Mouse (Mus musculus): Measurements from ENCODE around the gene Drc1. TPM values are rescaled to one million over a fixed set of nuclear protein-coding genes. Genes with fewer than 3 reads are reported as not detected.

Gene Drc1
- polyA plus RNA-seq, 1 experiment from 2014 or later = 1.2 TPM

DNA sequence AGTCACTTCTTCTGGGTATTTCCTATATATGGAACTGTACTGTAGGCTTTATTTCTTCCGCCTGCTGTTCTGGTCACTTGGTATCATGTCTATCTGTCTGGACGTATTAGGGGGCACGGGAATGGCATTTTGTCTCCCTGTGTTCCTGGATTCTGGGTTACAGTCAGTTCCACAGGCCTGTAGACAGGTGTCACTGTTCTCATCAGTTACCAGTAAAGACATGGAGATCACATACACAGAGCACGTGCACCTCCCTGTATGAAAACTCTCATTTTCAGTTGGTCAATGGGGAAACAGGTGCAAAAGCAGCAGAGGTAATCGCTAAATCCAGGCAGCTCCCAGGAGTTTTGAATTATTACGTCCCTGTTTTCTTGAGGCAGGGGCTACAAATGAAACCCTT lies 106.5 kb downstream of the Drc1 start:
- Histone ChIP-seq H3K36me3 (no peaks in the 10 kb centered on the region), H3K27ac (no peak overlapping the region), H3K9ac (no peak overlapping the region), H3K4me1 (no peaks in the 10 kb centered on the region), H3K4me2 (replicated peaks) (no peak overlapping the region), H3K9me3 (no peaks in the 10 kb centered on the region), H3K27me3 (replicated peaks) (no peaks in the 10 kb centered on the region), H3K4me3 (no peak overlapping the region)
- 80% methylated on average over 6 of the region's 6 CpGs for WGBS
- no peak for ATAC-seq (ENCODE audit: low FRiP score, low read depth)

DNA sequence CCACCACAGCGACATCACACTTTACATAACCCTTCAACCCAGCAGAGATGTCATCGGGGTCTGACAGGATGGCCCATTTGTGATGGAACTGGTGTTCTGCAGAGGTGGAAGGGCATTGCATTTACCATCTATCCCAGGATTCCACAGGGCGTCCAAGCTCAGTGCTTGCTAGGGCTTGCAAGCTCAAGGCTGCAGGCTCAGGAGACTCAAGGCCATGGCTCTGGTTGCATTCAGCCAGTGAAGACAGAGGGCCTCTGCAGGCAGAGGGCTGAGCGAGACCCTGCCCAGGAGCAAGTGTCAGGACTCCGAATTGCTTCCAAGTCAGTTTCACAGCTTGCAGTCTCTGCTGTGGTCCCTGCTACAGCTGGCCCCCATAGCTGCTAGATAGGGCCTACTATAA lies 108.6 kb downstream of the Drc1 start:
- no peaks in the 10 kb centered on the region for H3K27me3 ChIP-seq (replicated peaks)
- H3K36me3 ChIP-seq = no peaks in the 10 kb centered on the region
- 86% methylated on average over 5 of the region's 5 CpGs for WGBS
- H3K4me3 ChIP-seq = no peak overlapping the region
- H3K4me2 ChIP-seq (replicated peaks) = no peak overlapping the region
- H3K27ac ChIP-seq = no peak overlapping the region
- no peak for ATAC-seq (ENCODE audit: low FRiP score, low read depth)
- H3K9ac ChIP-seq = no peak overlapping the region
- H3K9me3 ChIP-seq = no peaks in the 10 kb centered on the region
- H3K4me1 ChIP-seq = no peaks in the 10 kb centered on the region

DNA sequence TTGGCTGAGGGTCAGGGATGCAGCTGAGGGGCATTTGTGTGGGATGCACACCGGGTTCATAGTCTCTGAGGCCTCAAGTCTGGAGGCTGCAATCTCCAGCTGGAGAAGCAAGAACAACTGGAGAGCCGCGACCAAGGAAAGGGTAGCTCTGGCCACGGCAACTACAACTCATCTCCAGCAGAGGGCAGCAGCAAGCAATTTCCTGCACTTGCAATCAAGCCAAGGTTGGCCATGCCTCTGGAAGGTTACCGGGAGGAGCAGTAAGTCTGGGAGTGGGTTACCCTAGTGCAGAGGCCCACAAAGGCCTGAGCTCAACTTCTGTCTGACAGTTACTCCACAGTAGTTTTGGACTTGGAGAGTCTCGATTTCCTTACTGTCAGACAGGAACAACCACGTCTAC lies 110.3 kb downstream of the Drc1 start:
- WGBS = 28% methylated on average over 7 of the region's 7 CpGs
- no peak for ATAC-seq (ENCODE audit: low FRiP score, low read depth)

DNA sequence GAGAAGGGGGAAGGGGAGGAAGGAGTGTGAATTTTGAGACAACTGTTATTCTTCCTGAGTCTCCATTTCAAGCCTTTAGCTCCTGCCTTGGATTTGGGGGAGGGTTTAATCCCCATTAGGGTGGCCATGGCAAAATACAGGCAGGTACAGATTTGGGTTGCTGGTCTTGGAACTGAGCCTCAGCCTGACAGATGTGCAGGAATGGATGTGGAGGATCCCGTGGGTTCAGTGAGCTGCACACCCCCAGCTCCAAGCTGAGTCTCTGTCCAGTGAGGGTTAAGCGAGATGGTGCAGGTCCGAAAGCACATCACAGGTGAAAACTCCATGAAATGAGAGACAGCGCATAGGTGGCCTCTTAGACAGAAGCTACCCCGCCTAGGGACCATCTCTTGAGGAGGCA lies 119.3 kb downstream of the Drc1 start:
- H3K36me3 ChIP-seq = no peaks in the 10 kb centered on the region
- H3K9ac ChIP-seq = no peak overlapping the region
- no peak overlapping the region for H3K4me3 ChIP-seq
- no peak for ATAC-seq (ENCODE audit: low FRiP score, low read depth)
- no peak overlapping the region for H3K4me2 ChIP-seq (replicated peaks)
- no peaks in the 10 kb centered on the region for H3K9me3 ChIP-seq
- no peak overlapping the region for H3K27ac ChIP-seq
- peaks cover 2% of the 10 kb centered on the region; the same call in 1 of the 2 replicates for H3K4me1 ChIP-seq
- 83% methylated on average over 5 of the region's 5 CpGs for WGBS
- H3K27me3 ChIP-seq (replicated peaks) = no peaks in the 10 kb centered on the region

More for the DNA sequence above, 110.3 kb downstream of the Drc1 start:
- H3K9ac ChIP-seq = no peak overlapping the region
- H3K27me3 ChIP-seq (replicated peaks) = no peaks in the 10 kb centered on the region
- no peaks in the 10 kb centered on the region for H3K9me3 ChIP-seq
- no peak overlapping the region for H3K4me2 ChIP-seq (replicated peaks)
- no peaks in the 10 kb centered on the region for H3K36me3 ChIP-seq
- no peak overlapping the region for H3K4me3 ChIP-seq
- H3K4me1 ChIP-seq = no peaks in the 10 kb centered on the region
- no peak overlapping the region for H3K27ac ChIP-seq

DNA sequence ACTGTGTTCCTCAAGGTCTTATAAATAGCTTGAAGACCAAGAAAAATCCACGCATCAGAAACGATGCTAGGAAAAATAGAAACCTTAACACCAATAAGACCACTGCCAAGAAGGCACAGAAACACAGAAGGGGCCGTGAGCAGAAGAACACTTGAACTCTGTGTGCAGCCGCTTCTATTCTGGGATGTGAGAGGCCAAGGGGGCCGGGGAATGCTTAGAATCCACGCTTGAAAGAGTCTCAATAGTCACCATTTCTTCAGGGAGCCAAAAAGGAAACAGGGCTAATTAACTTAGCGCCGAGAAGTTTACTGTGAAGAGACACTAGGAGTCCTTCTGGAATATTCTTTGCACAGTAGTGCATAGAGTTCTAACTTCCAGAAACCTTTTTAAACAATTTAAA lies 120.0 kb downstream of the Drc1 start:
- Histone ChIP-seq H3K9ac (no peak overlapping the region), H3K9me3 (no peaks in the 10 kb centered on the region), H3K4me3 (no peak overlapping the region), H3K36me3 (no peaks in the 10 kb centered on the region), H3K4me1 (peaks cover 2% of the 10 kb centered on the region; the same call in 1 of the 2 replicates), H3K27ac (no peak overlapping the region), H3K4me2 (replicated peaks) (no peak overlapping the region), H3K27me3 (replicated peaks) (no peaks in the 10 kb centered on the region)
- 17% methylated on average over 8 of the region's 8 CpGs for WGBS
- no peak for ATAC-seq (ENCODE audit: low FRiP score, low read depth)

DNA sequence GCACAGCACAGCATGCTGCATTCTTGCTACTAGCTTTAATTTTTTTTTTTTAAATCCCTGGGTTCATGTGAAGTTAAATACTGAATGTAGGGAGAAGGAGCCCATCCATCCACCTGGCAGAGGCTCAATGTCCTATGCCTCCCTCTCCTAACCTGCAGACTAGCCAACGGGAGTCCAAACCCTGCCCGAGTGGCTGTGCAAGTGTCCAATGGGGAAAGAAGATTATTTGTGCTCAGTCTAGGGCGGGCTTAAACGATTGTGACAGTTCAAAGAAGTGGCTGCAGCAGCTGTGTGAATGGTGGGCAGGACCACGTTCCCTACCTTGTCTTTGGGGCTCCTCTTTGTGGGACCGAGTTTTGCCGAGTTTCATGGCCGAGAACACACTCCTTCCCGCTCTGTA lies 125.7 kb downstream of the Drc1 start:
- Histone ChIP-seq H3K4me3 (no peak overlapping the region), H3K9me3 (no peaks in the 10 kb centered on the region), H3K9ac (no peak overlapping the region), H3K27ac (no peak overlapping the region), H3K4me2 (replicated peaks) (peak overlapping the region; percentile 41; the same call in 1 of the 2 replicates), H3K4me1 (peaks cover 5% of the 10 kb centered on the region; the same call in 1 of the 2 replicates), H3K27me3 (replicated peaks) (no peaks in the 10 kb centered on the region), H3K36me3 (no peaks in the 10 kb centered on the region)
- WGBS = 15% methylated on average over 9 of the region's 9 CpGs
- ATAC-seq (ENCODE audit: low FRiP score, low read depth) = no peak

DNA sequence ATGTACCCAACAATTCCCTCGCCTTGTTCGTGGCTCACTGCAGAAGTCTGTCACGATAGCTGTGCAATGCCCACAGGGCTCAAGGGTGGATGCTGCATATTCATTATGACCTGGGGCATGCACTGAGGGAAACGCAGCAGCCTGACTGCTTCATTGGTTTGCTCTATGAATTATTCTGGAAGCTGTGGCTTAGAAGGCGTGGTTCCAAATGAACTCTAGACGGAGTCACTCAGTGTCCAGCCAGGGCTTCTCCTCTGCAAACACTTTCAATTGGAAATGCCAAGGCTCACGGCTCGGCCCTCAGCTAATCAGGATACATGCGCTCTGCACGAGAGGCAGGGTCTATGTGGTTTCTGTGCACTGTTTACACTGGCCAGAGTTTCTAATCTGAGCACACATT lies 130.3 kb downstream of the Drc1 start:
- H3K27ac ChIP-seq = no peak overlapping the region
- no peaks in the 10 kb centered on the region for H3K27me3 ChIP-seq (replicated peaks)
- H3K4me2 ChIP-seq (replicated peaks) = no peak overlapping the region
- no peaks in the 10 kb centered on the region for H3K36me3 ChIP-seq
- peaks cover 5% of the 10 kb centered on the region; the same call in 1 of the 2 replicates for H3K4me1 ChIP-seq
- no peak overlapping the region for H3K9ac ChIP-seq
- no peak for ATAC-seq (ENCODE audit: low FRiP score, low read depth)
- 65% methylated on average over 10 of the region's 10 CpGs for WGBS
- no peaks in the 10 kb centered on the region for H3K9me3 ChIP-seq
- no peak overlapping the region for H3K4me3 ChIP-seq

DNA sequence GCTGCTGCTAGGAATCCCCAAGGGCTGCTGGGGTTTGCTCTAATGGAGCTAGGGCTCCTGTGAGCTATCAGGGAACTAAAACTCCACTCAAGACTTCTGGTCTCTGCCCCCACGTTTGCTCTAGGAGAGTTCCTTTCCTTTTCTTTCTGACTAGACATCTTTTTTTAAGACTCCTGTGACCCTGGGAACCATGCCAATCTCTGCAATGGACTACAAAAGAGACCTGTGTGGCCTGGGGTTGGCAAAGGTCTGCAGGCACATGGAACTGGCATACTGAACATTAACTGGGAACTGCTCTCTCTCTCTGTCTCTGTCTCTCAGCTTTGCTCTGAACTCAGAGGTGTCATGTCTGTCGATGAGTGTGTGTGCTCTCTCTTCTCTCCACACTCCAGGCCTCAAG lies 134.2 kb downstream of the Drc1 start:
- WGBS = 74% methylated on average over 2 of the region's 2 CpGs
- H3K4me1 ChIP-seq = no peaks in the 10 kb centered on the region
- no peaks in the 10 kb centered on the region for H3K9me3 ChIP-seq
- no peak overlapping the region for H3K27ac ChIP-seq
- H3K27me3 ChIP-seq (replicated peaks) = no peaks in the 10 kb centered on the region
- no peaks in the 10 kb centered on the region for H3K36me3 ChIP-seq
- no peak overlapping the region for H3K9ac ChIP-seq
- H3K4me2 ChIP-seq (replicated peaks) = no peak overlapping the region
- no peak for ATAC-seq (ENCODE audit: low FRiP score, low read depth)
- H3K4me3 ChIP-seq = no peak overlapping the region

DNA sequence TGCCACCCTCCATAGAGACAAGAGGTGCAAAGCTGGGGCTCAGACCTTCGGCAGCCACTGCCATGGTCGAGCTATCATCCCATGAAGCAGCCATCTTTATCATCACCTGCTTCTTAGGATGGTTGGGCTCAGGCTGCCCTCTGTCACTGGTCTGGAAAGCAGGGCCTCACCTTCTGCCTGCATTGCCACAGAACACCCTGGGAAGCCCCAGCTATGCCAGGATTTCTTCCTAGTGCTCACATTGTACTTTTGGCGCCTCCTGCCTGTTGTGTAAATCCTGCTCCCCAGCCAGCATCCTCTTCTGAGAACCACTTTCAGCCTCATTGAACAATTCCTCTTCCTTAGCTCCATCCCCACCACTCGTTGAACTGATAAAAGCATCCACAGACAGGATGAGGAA lies 134.7 kb downstream of the Drc1 start:
- ATAC-seq (ENCODE audit: low FRiP score, low read depth) = no peak
- H3K4me3 ChIP-seq = no peak overlapping the region
- H3K9ac ChIP-seq = no peak overlapping the region
- no peaks in the 10 kb centered on the region for H3K36me3 ChIP-seq
- H3K27me3 ChIP-seq (replicated peaks) = no peaks in the 10 kb centered on the region
- H3K4me2 ChIP-seq (replicated peaks) = no peak overlapping the region
- no peaks in the 10 kb centered on the region for H3K4me1 ChIP-seq
- no peaks in the 10 kb centered on the region for H3K9me3 ChIP-seq
- 63% methylated on average over 4 of the region's 4 CpGs for WGBS
- H3K27ac ChIP-seq = no peak overlapping the region

Other genes with a start within 250 kb of the Drc1 start
- 140 and 151 TPM in 2 replicates for gene Tyms, start 207.8 kb upstream of the Drc1 start, polyA plus RNA-seq (2016; fragmentation: Nextera tagmentation; extraction: Ambion mirVana)
- 28.2 and 31.0 TPM in 2 replicates for gene Garem2, start 176.2 kb upstream of the Drc1 start, polyA plus RNA-seq (2016; fragmentation: Nextera tagmentation; extraction: Ambion mirVana)
- gene 3110082J24Rik, start 175.3 kb upstream of the Drc1 start, polyA plus RNA-seq (2016; fragmentation: Nextera tagmentation; extraction: Ambion mirVana) = 4.0 and 4.5 TPM in 2 replicates
- gene Hadha, start 126.2 kb upstream of the Drc1 start, polyA plus RNA-seq (2016; fragmentation: Nextera tagmentation; extraction: Ambion mirVana) = 94.9 and 106 TPM in 2 replicates
- 86.5 and 95.7 TPM in 2 replicates for gene Hadhb, start 126.1 kb upstream of the Drc1 start, polyA plus RNA-seq (2016; fragmentation: Nextera tagmentation; extraction: Ambion mirVana)
- gene Adgrf3, start 75.7 kb upstream of the Drc1 start, polyA plus RNA-seq (2016; fragmentation: Nextera tagmentation; extraction: Ambion mirVana) = not detected in 2 replicates
- gene Selenoi, start 48.8 kb upstream of the Drc1 start, polyA plus RNA-seq (2016; fragmentation: Nextera tagmentation; extraction: Ambion mirVana) = 22.5 and 23.2 TPM in 2 replicates
- gene Otof, start 180.5 kb downstream of the Drc1 start, polyA plus RNA-seq (2016; fragmentation: Nextera tagmentation; extraction: Ambion mirVana) = 0.20 and 0.28 TPM in 2 replicates
- not detected in 2 replicates for gene 1700001C02Rik, start 184.7 kb downstream of the Drc1 start, polyA plus RNA-seq (2016; fragmentation: Nextera tagmentation; extraction: Ambion mirVana)